Mouse (Mus musculus) ES-E14 (cell line): ENCODE data around the gene Sigirr. TPM values are rescaled to one million over a fixed set of nuclear protein-coding genes. Genes with fewer than 3 reads are reported as not detected.

Source experiments
- DNase-seq: peaks from one replicate; pipeline ENCODE4 v3.0.0-alpha.2; 2013; ENCODE audit warnings: low read depth, low spot score
- H3K27ac ChIP-seq: 2 replicates; pipeline ENCODE4 v1.5.1; 2012; ENCODE audit warnings: low read depth, mild to moderate bottlenecking, low read length, moderate library complexity, mixed read lengths; ENCODE audit not compliant: poor library complexity, insufficient read depth, severe bottlenecking
- H3K36me3 ChIP-seq: 2 replicates; pipeline ENCODE4 v1.6.1; 2012; ENCODE audit warnings: mild to moderate bottlenecking, low read length, moderate library complexity, mixed read lengths; ENCODE audit not compliant: control insufficient read depth, poor library complexity, insufficient read depth, severe bottlenecking
- H3K4me1 ChIP-seq, 2 experiments: fragments of 150-350 bp in 1 of 2; sonication (generic) in 1 of 2; 2 replicates each; pipeline ENCODE4 v1.6.1; 2012; ENCODE audit warnings: low read length in 2 of 2, mild to moderate bottlenecking in 1 of 2, mixed read lengths in 1 of 2; ENCODE audit not compliant: control insufficient read depth in 2 of 2, insufficient read depth in 2 of 2, poor library complexity in 1 of 2
- H3K4me3 ChIP-seq, 2 experiments: fragments of 150-350 bp in 1 of 2; sonication (generic) in 1 of 2; 2 replicates each; pipeline ENCODE4 v1.5.1; 2012; ENCODE audit warnings: low read length in 2 of 2, low read depth in 1 of 2, mild to moderate bottlenecking in 1 of 2, mixed read lengths in 1 of 2; ENCODE audit not compliant: insufficient read depth in 1 of 2, poor library complexity in 1 of 2, severe bottlenecking in 1 of 2
- H3K9ac ChIP-seq: 2 replicates; pipeline ENCODE4 v1.6.1; 2012; ENCODE audit warnings: low read depth, mild to moderate bottlenecking, low read length, mixed read lengths; ENCODE audit not compliant: poor library complexity, insufficient read depth, severe bottlenecking
- H3K9me3 ChIP-seq: fragments of 150-350 bp; sonication (generic); 2 replicates; pipeline ENCODE4 v1.6.1; 2012; ENCODE audit warnings: low read depth, mild to moderate bottlenecking, low read length; ENCODE audit not compliant: control insufficient read depth, insufficient read depth
- CHD2 ChIP-seq: IDR thresholded peaks from 2 replicates; pipeline ENCODE4 v1.6.1; 2014; ENCODE audit warnings: mild to moderate bottlenecking, low read depth, low read length, inconsistent platforms
- HCFC1 ChIP-seq: IDR thresholded peaks from 2 replicates; pipeline ENCODE4 v1.6.1; 2012; ENCODE audit warnings: low read length, inconsistent platforms, borderline replicate concordance; ENCODE audit not compliant: insufficient read depth
- MAFK ChIP-seq: IDR thresholded peaks from 2 replicates; pipeline ENCODE4 v1.6.1; 2014; ENCODE audit warnings: mild to moderate bottlenecking, low read depth, low read length, inconsistent platforms; ENCODE audit not compliant: insufficient read depth
- ZC3H11A ChIP-seq: IDR thresholded peaks from 2 replicates; pipeline ENCODE4 v1.6.1; 2012; ENCODE audit warnings: low read depth, mild to moderate bottlenecking, inconsistent platforms, low read length, borderline replicate concordance
- ZNF384 ChIP-seq: IDR thresholded peaks from 2 replicates; pipeline ENCODE4 v1.6.1; 2012; ENCODE audit warnings: low read depth, low read length, inconsistent platforms
- in situ Hi-C, 2 experiments: fragments of 600-800 bp; cut with MboI; formaldehyde crosslinking; loops; one replicate each; pipeline ENCODE4 v1.15.1; 2025; ENCODE audit warnings: low sequenced_read_pairs in 2 of 2, inconsistent platforms in 1 of 2; ENCODE audit not compliant: unreplicated experiment in 2 of 2
- total RNA-seq: library from RNA; depleted of rRNA; stranded (reverse); fragments of 300-350 nt; gene quantifications from 2 replicates; pipeline ENCODE4 v1.2.3, GENCODE M21; 2012

The Sigirr gene
- total RNA-seq, 1 experiment: 18.2 TPM

- no peak overlapping the region for H3K27ac ChIP-seq
- no peak for DNase-seq
- peak; percentile 85 for TF ChIP-seq MAFK
- no peak for TF ChIP-seq ZNF384
- no peak for TF ChIP-seq HCFC1
- no peak for TF ChIP-seq CHD2
- H3K4me1 ChIP-seq: peaks cover 6 to 12% of the 10 kb centered on the region in 2 experiments
- H3K4me3 ChIP-seq: no peak overlapping the region
- H3K9me3 ChIP-seq: no peaks in the 10 kb centered on the region
- H3K36me3 ChIP-seq: peaks cover 2% of the 10 kb centered on the region; the same call in 1 of the 2 replicates
- no peak overlapping the region for H3K9ac ChIP-seq
- in situ Hi-C loops: loop anchor here in 1 of 2 experiments (25.0 kb wide), 1 partner anchor 221 kb away; the partner anchor contains the start of genes Odf3, Scgb1c1 and Urah
Observed at GRCm38 (mm10) chr7:141058601-141059341, 41.6 kb downstream of the Sigirr start.

- Histone ChIP-seq H3K9me3 (no peaks in the 10 kb centered on the region), H3K4me3 (no peak overlapping the region), H3K9ac (no peak overlapping the region), H3K36me3 (peaks cover under 1% of the 10 kb centered on the region; the same call in 1 of the 2 replicates), H3K27ac (no peak overlapping the region), H3K4me1 (peaks cover 6 to 12% of the 10 kb centered on the region in 2 experiments)
- in situ Hi-C loops: loop anchor here in 1 of 2 experiments (25.0 kb wide), 1 partner anchor 220 kb away; the partner anchor contains the start of genes Odf3, Scgb1c1 and Urah
- TF ChIP-seq ZC3H11A (no peak), MAFK (no peak), CHD2 (no peak), HCFC1 (no peak), ZNF384 (no peak)
- DNase-seq: no peak
Observed at GRCm38 (mm10) chr7:141057541-141057940, 42.8 kb downstream of the Sigirr start.

- DNase-seq: no peak
- no peak overlapping the region for H3K4me3 ChIP-seq
- no peak for TF ChIP-seq HCFC1
- no peak for TF ChIP-seq ZC3H11A
- no peak for TF ChIP-seq MAFK
- TF ChIP-seq ZNF384: no peak
- TF ChIP-seq CHD2: no peak
- H3K36me3 ChIP-seq: no peaks in the 10 kb centered on the region
- in situ Hi-C loops: loop anchor here in 1 of 2 experiments (25.0 kb wide), 1 partner anchor 220 kb away; the partner anchor contains the start of genes Odf3, Scgb1c1 and Urah
- H3K4me1 ChIP-seq: peaks cover 3 to 10% of the 10 kb centered on the region in 2 experiments
- no peak overlapping the region for H3K27ac ChIP-seq
- H3K9me3 ChIP-seq: no peaks in the 10 kb centered on the region
- H3K9ac ChIP-seq: no peak overlapping the region
Observed at GRCm38 (mm10) chr7:141056976-141057375, 43.4 kb downstream of the Sigirr start.

GRCm38 (mm10) chr7:141055785-141056184 is 44.6 kb downstream of the Sigirr start:
- DNase-seq: no peak
- H3K36me3 ChIP-seq: no peaks in the 10 kb centered on the region
- no peak overlapping the region for H3K27ac ChIP-seq
- in situ Hi-C loops: loop anchor here in 1 of 2 experiments (25.0 kb wide), 1 partner anchor 218 kb away; the partner anchor contains the start of genes Odf3, Scgb1c1 and Urah
- no peak overlapping the region for H3K9ac ChIP-seq
- H3K4me3 ChIP-seq: no peak overlapping the region
- H3K9me3 ChIP-seq: no peaks in the 10 kb centered on the region
- TF ChIP-seq MAFK: no peak
- TF ChIP-seq ZC3H11A: 0 out of 2 replicates have a peak, but pooled peaks have one; percentile 6
- H3K4me1 ChIP-seq: peaks cover 8 to 9% of the 10 kb centered on the region in 2 experiments
